Mouse (Mus musculus) stomach, embryonic 14.5 days (tissue): ENCODE results near the gene Exosc1. TPM values are rescaled to one million over a fixed set of nuclear protein-coding genes. Genes with fewer than 3 reads are reported as not detected.
A peak's percentile ranks its signal among the peaks of the same experiment; 100 is the strongest.

Experiments used
- ATAC-seq: fragments of 200-750 bp; cut with Nextera tagmentation; 2 replicates; pipeline ENCODE4 v1.8.0; 2017; ENCODE audit warnings: low read depth, moderate TSS enrichment; ENCODE audit not compliant: insufficient number of reproducible peaks, insufficient read depth, low FRiP score
- H3K27ac ChIP-seq: fragments of 300-500 bp; sonication (generic); 2 replicates; pipeline ENCODE4 v1.5.1; 2014; ENCODE audit warnings: mild to moderate bottlenecking, low read length, moderate library complexity, mixed read lengths
- H3K27me3 ChIP-seq: fragments of 300-500 bp; sonication (generic); 2 replicates; pipeline ENCODE4 v1.6.1; 2014; ENCODE audit warnings: low read length, control low read depth, mixed read lengths; ENCODE audit not compliant: control insufficient read depth, insufficient read depth
- H3K36me3 ChIP-seq: fragments of 300-500 bp; sonication (generic); 2 replicates; pipeline ENCODE4 v1.6.1; 2014; ENCODE audit warnings: mild to moderate bottlenecking, control low read depth, low read length, moderate library complexity, mixed read lengths; ENCODE audit not compliant: control insufficient read depth, insufficient read depth
- H3K4me1 ChIP-seq: fragments of 300-500 bp; sonication (generic); 2 replicates; pipeline ENCODE4 v1.6.1; 2014; ENCODE audit warnings: low read length, control low read depth, mixed read lengths; ENCODE audit not compliant: control insufficient read depth, insufficient read depth
- H3K4me2 ChIP-seq: fragments of 300-500 bp; sonication (generic); replicated peaks from 2 replicates; pipeline ENCODE4 v1.6.1; 2014; ENCODE audit warnings: low read depth, low read length, control low read depth
- H3K4me3 ChIP-seq: fragments of 300-500 bp; sonication (generic); 2 replicates; pipeline ENCODE4 v1.5.1; 2014; ENCODE audit warnings: low read depth, low read length, control low read depth
- H3K9ac ChIP-seq: fragments of 300-500 bp; sonication (generic); replicated peaks from 2 replicates; pipeline ENCODE4 v1.6.1; 2014; ENCODE audit warnings: low read depth, mild to moderate bottlenecking, control low read depth, low read length, moderate library complexity, mixed read lengths
- H3K9me3 ChIP-seq: fragments of 300-500 bp; sonication (generic); 2 replicates; pipeline ENCODE4 v1.6.1; 2016; ENCODE audit warnings: low read depth, low read length, control low read depth; ENCODE audit not compliant: control insufficient read depth
- WGBS: fragments of 180-500 bp; shearing (Covaris S2); extraction: QIAGEN DNeasy Blood & Tissue Kit; methylation state at CpG from one replicate; pipeline ENCODE4 v1.1.7; 2014; 5-methylcytosine and 5-hydroxymethylcytosine counted together
- polyA plus RNA-seq: library from polyadenylated mRNA; unstranded; fragments of >200 nt; fragmentation: Nextera tagmentation; extraction: Ambion mirVana; gene quantifications from 2 replicates; pipeline ENCODE4 v1.2.1, GENCODE M21; 2014

The Exosc1 gene
- 73.2 and 79.9 TPM in 2 replicates for polyA plus RNA-seq

DNA sequence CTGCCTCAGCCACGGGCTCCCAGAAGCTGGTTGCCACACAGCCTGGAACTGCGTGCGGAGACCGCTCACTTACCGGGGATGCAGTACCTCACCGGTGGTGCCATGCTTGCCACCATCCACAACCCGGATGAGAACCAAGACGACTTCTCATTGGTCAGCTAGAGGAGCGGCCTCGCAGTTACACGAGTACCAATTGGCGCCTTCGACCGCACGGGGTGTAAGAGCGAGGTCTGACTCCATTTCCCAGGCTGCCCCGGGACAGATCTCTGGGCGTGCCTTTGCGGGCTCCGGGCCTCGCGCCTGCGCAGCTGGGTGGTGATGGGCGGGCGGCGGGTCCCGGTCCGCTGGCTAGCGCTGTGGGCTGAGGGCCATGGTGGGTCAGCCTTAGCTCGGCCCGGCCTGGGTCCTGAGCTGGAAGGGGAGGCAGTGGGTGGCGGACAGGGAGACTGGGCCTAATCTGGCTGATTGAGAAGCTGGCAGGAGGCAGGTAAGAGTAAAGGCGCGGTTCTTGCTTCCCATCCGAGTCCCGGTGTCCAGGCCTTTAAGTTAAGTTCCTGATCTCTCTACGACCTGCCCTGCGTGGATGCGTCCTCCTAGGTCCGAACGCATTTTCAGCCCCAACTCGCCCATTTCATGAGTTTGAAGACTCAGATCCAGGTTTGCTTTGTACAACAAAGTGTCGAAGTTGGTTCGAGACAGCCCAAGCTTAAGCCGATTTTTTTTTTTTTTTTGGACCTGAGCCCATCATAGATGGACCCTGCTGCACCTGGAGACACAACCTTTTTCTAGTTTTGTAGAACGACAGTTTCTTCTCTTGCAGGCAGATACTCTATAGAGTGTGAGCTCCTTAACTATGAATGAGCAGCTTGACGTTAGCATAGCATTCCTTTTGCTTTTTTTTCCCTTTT is at the start of gene Exosc1, which contains the start of gene Zdhhc16:
Gene Exosc1, minus strand, starts transcription at position 245 of the 908 bp plus-strand sequence.
Gene Zdhhc16, plus strand, starts transcription at position 302 of the 908 bp plus-strand sequence.
- no peaks in the 10 kb centered on the region for H3K27me3 ChIP-seq
- WGBS, result under 1% methylated on average over 47 of the region's 47 CpGs
- peaks cover 15% of the 10 kb centered on the region for H3K4me1 ChIP-seq
- H3K36me3 ChIP-seq, result peaks cover 21% of the 10 kb centered on the region
- H3K27ac ChIP-seq, result peak within 1 kb of the TSS; percentile 63; the same call in 1 of the 2 replicates
- no peaks in the 10 kb centered on the region for H3K9me3 ChIP-seq
- peak within 1 kb of the TSS; percentile 96 for H3K4me3 ChIP-seq
- peak within 1 kb of the TSS; percentile 92 for H3K4me2 ChIP-seq
- peak; percentile 100 for ATAC-seq
- H3K9ac ChIP-seq, result peak within 1 kb of the TSS; percentile 69

DNA sequence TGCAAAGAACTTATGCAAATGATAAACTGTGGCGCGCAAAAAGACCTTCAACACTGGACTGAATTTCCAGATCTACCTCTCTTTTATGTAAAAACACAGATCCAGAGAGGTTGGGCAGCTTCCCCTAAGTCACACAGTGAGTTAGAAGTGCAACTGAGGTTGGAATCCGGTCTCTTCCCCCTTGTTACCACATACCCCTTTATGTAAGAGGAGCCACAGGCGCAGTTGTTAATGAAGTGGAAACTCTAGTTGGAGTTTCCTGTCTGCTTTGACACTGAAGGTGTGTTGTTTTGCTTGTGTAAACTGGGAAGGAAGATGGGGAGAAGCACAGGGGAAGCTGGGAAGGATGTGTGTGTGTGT is 49.5 kb upstream of the Exosc1 start:
- Histone ChIP-seq H3K9me3 (no peaks in the 10 kb centered on the region), H3K4me3 (peak overlapping the region; percentile 83), H3K27me3 (no peaks in the 10 kb centered on the region), H3K4me2 (peak overlapping the region; percentile 67), H3K9ac (peak overlapping the region; percentile 83), H3K27ac (no peak overlapping the region), H3K36me3 (no peaks in the 10 kb centered on the region), H3K4me1 (peaks cover 5% of the 10 kb centered on the region; the same call in 1 of the 2 replicates)
- ATAC-seq, result no peak
- 9% methylated on average over 4 of the region's 4 CpGs for WGBS

DNA sequence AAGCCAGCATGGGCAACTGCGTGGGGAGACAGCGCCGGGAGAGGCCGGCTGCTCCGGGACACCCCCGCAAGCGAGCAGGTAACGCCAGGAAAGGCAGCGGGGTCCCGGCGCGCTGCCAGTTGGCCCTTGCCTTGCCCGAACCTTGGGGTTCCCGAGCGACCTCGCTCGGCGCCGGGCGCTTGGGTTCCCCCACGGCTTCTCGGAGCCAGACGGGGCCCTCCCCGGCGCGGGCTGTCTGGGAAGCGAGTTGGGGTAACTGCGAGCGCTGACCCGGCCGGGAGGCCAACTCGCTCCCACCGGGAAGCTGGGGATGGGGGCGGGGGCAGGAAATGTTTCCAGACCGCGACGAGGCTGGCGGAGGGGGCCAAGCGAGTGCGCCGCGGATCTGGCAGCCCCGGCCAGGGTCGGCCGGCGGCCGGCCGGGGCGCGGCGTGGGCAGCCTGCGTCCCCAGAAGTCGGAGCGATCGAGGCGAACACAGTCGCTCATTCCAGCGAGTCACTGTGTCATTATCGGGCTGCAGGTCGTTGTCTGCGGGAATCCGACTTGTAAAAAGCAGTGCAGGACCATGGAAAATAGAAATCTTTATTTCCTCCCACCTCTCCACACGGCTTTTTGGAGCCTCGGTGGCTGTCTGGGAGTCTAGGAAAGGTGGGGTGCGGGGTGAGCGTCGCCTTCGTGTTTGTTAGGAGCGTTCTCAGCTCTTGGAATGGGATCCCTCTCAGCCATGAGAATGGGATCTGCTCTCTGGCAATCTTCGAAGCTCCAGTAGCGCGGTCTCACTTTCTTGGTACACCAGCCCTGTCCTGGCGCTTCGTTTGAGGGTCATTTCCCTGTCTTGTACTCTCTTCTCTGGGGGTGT is 48.9 kb upstream of the Exosc1 start:
- under 1% methylated on average over 74 of the region's 74 CpGs for WGBS
- Histone ChIP-seq H3K9ac (peak overlapping the region; percentile 83), H3K27me3 (no peaks in the 10 kb centered on the region), H3K36me3 (no peaks in the 10 kb centered on the region), H3K9me3 (no peaks in the 10 kb centered on the region), H3K4me2 (peak overlapping the region; percentile 67), H3K4me3 (peak overlapping the region; percentile 83), H3K4me1 (peaks cover 5% of the 10 kb centered on the region; the same call in 1 of the 2 replicates), H3K27ac (peak overlapping the region; percentile 78; the same call in 1 of the 2 replicates)
- no peak for ATAC-seq

DNA sequence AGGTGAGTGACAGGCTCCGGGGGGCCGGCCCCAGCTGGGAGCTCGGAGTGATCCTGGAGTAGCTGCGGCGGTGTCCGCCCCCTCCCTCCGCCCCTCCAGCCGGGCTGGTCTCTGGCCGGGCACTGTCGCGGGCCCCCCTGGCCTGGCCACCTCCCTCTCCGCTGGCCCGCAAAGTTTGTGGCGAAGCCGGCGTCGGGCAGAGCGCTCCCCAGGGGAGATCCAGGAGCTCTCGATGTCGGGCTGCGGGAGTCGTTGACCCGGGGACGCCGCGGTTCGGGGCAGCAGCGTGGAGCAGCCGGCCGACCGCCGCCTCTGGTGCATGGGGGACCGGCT is 48.3 kb upstream of the Exosc1 start, which contains the start of gene Ubtd1:
Gene Ubtd1, plus strand, starts transcription at position 169 of the 333 bp plus-strand sequence.
- Histone ChIP-seq H3K9me3 (no peaks in the 10 kb centered on the region), H3K4me2 (peak within 1 kb of the TSS; percentile 67), H3K27me3 (no peaks in the 10 kb centered on the region), H3K9ac (peak within 1 kb of the TSS; percentile 83), H3K36me3 (no peaks in the 10 kb centered on the region), H3K4me3 (peak within 1 kb of the TSS; percentile 83), H3K27ac (peak within 1 kb of the TSS; percentile 83), H3K4me1 (peaks cover 5% of the 10 kb centered on the region; the same call in 1 of the 2 replicates)
- no peak for ATAC-seq
- under 1% methylated on average over 33 of the region's 33 CpGs for WGBS

DNA sequence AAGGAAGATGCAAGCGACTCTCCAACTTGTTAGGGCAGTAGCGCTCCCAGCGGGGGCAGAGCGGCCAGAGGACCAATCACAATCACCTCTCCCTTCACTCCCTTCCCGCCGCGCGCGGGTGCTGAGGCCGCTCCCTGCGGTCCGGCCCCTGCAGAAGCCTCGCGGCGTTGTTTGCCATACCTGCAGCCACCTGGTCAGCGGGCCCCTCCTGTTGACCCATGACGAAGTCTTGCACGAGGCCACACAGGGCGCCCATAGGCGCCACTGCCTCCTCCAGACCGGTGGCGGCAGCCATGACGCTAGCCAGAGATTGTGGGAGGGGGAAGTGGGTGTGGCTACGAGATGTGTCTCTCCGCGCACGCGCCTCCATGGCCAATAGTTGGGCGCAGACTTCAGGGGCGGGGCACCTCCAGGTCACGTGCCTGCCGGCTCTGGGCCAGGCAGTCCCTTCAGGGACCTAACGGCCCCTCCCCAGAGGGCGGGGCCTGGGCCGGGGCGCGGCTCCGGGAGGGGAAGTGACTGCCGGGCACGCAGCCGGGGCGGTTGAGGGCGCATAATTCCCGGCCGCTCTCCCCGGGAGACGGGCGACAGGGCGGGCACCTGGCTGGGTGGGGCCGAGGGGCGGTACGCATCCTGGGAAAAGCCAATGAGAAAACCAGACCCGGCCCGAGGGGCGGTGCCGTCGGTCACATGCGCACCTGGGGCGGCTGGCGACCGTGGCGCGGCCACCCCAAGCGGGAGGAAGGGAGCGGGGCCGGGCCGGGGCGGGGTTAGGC is 47.8 kb upstream of the Exosc1 start, which contains the start of gene Mms19:
Gene Mms19, minus strand, starts transcription at position 339 of the 776 bp plus-strand sequence.
- Histone ChIP-seq H3K27me3 (no peaks in the 10 kb centered on the region), H3K4me1 (peaks cover 5% of the 10 kb centered on the region; the same call in 1 of the 2 replicates), H3K9ac (peak within 1 kb of the TSS; percentile 83), H3K9me3 (no peaks in the 10 kb centered on the region), H3K4me2 (peak within 1 kb of the TSS; percentile 67), H3K36me3 (no peaks in the 10 kb centered on the region), H3K27ac (peak within 1 kb of the TSS; percentile 83), H3K4me3 (peak within 1 kb of the TSS; percentile 83)
- peak; percentile 95 for ATAC-seq
- WGBS, result under 1% methylated on average over 67 of the region's 68 CpGs

DNA sequence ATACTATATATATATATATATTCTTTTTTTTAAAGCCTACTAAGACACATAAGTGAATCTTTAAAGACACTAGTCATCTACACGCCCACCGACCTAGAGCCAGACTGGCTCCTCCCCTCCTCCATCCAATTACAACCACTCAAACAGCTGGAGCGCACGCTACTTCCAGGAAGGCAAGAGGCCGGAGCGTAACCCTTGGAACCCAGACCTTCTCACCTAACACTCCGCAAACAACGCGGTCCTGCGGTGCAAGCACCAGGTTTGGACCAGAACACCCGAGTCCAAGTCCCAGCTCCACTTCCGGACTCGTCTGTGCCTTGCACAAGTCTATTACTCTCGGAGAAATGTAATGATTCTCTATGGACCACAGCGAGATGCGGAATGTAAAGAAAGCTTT is 47.2 kb upstream of the Exosc1 start:
- 0% methylated on average over 16 of the region's 16 CpGs for WGBS
- no peaks in the 10 kb centered on the region for H3K36me3 ChIP-seq
- no peaks in the 10 kb centered on the region for H3K9me3 ChIP-seq
- ATAC-seq, result peak; percentile 1; the same call in 1 of the 2 replicates
- H3K4me1 ChIP-seq, result peaks cover 5% of the 10 kb centered on the region; the same call in 1 of the 2 replicates
- H3K9ac ChIP-seq, result peak overlapping the region; percentile 18; the same call in 1 of the 2 replicates
- H3K27me3 ChIP-seq, result no peaks in the 10 kb centered on the region
- H3K27ac ChIP-seq, result peak overlapping the region; percentile 83
- peak overlapping the region; percentile 83 for H3K4me3 ChIP-seq
- peak overlapping the region; percentile 60 for H3K4me2 ChIP-seq

DNA sequence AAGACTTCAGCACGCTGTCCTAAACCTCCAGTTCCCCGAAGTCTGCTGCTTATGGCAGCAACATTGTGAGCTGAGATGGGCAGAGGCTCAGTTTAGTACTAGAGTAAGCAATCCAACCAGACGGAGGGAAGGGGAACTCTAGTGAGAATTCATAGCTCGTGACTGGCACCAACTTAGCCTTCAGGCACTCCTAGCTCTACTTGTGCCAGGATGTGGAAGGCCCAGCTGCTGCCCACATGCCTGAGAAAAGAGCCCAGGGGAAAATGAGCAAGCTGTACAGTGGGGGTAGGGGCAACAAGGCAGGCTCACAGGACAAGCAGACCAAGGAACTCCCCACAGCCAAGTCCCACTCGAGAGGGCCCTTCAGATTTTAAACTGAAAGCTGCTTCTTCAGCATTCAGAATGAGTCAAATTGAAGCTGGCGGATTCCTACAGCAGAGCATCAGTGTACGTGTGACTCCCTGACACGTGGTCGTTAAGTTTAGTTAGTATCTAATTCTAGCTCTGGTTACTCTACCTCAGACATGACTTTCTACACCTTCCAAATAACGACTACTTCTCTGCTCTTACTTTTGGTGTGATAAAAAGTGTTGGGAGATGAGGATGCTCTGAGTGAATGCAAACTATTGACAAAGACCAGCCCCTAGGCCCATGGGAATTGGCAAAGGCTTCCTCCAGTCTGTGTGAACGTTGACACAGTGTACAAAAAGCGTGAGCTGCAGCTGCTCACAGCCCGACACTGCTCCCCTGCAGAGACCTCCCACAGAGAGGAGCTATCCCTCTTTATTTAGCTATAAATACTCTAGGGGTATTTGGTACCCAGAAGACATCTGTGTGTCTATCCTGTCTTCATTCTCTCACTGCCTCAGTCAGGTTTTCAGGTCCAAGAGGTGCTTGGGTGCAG is 40.9 kb upstream of the Exosc1 start:
- no peak overlapping the region; the same call in 1 of the 2 replicates for H3K27ac ChIP-seq
- H3K4me3 ChIP-seq, result no peak overlapping the region
- ATAC-seq, result no peak
- H3K9me3 ChIP-seq, result no peaks in the 10 kb centered on the region
- H3K36me3 ChIP-seq, result peaks cover 2% of the 10 kb centered on the region; the same call in 1 of the 2 replicates
- WGBS, result 69% methylated on average over 13 of the region's 13 CpGs
- H3K4me2 ChIP-seq, result no peak overlapping the region
- H3K4me1 ChIP-seq, result no peaks in the 10 kb centered on the region
- no peaks in the 10 kb centered on the region for H3K27me3 ChIP-seq
- 0 out of 2 replicates have a peak overlapping the region, but pooled peaks have one; percentile 3 for H3K9ac ChIP-seq
